Mouse (Mus musculus) intestine, embryonic 16.5 days (tissue): ENCODE measurements around the gene Ubap1. TPM values are rescaled to one million over a fixed set of nuclear protein-coding genes. Genes with fewer than 3 reads are reported as not detected.

Source experiments
- polyA plus RNA-seq: library from polyadenylated mRNA; unstranded; fragments of >200 nt; fragmentation: Nextera tagmentation; extraction: Ambion mirVana; gene quantifications from 2 replicates; pipeline ENCODE4 v1.2.1, GENCODE M21; 2015

Gene Ubap1
- polyA plus RNA-seq, 1 experiment from 2014 or later: 46.5 TPM

Other genes starting within 250 kb of the Ubap1 start
- 20.0 and 21.8 TPM in 2 replicates for gene Nol6, start 224.5 kb upstream of the Ubap1 start, polyA plus RNA-seq
- 53.5 and 65.4 TPM in 2 replicates for gene Ube2r2, start 213.3 kb upstream of the Ubap1 start, polyA plus RNA-seq
- gene Ubap2, start 73.9 kb upstream of the Ubap1 start, polyA plus RNA-seq: 41.0 and 44.3 TPM in 2 replicates
- gene Dcaf12, start 34.1 kb upstream of the Ubap1 start, polyA plus RNA-seq: 51.1 and 51.4 TPM in 2 replicates
- 4.0 TPM in 2 replicates for gene Kif24, start 115.9 kb downstream of the Ubap1 start, polyA plus RNA-seq
- gene Nudt2, start 116.2 kb downstream of the Ubap1 start, polyA plus RNA-seq: 62.5 and 70.3 TPM in 2 replicates
- gene AI464131, start 154.1 kb downstream of the Ubap1 start, polyA plus RNA-seq: 12.7 and 15.3 TPM in 2 replicates
- gene 1110017D15Rik, start 168.3 kb downstream of the Ubap1 start, polyA plus RNA-seq: 0.21 TPM in 1 of 2 replicates, not detected in the other
- gene Fam219a, start 220.5 kb downstream of the Ubap1 start, polyA plus RNA-seq: 2.4 and 2.9 TPM in 2 replicates
- gene Dnaic1, start 220.8 kb downstream of the Ubap1 start, polyA plus RNA-seq: 3.5 and 4.2 TPM in 2 replicates